Mouse (Mus musculus) cerebellum, adult 2 months (tissue): ENCODE results near the gene Gm10375. TPM values are rescaled to one million over a fixed set of nuclear protein-coding genes. Genes with fewer than 3 reads are reported as not detected.
"Not testable (repeated sequence)": the region's sequence is repeated elsewhere in the genome, so short reads cannot be mapped to it uniquely, and the experiment has no call there.

Experiments used
- DNase-seq, 2 experiments: peaks; one replicate each; pipeline ENCODE4 v3.0.0; 2021
- H3K27ac ChIP-seq: fragments of 200-500 bp; 2 replicates; pipeline ENCODE4 v1.5.1; 2012; ENCODE audit warnings: low read length, control low read depth, inconsistent platforms; ENCODE audit not compliant: insufficient read depth
- H3K27me3 ChIP-seq: fragments of 200-500 bp; 2 replicates; pipeline ENCODE4 v1.6.1; 2012; ENCODE audit warnings: inconsistent platforms, mild to moderate bottlenecking, low read length, moderate library complexity; ENCODE audit not compliant: control insufficient read depth, insufficient read depth
- H3K4me1 ChIP-seq: fragments of 200-500 bp; 2 replicates; pipeline ENCODE4 v1.6.1; 2011; ENCODE audit warnings: low read length; ENCODE audit not compliant: control insufficient read depth, insufficient read depth
- H3K4me3 ChIP-seq: fragments of 200-500 bp; replicated peaks from 2 replicates; pipeline ENCODE3; 2011; ENCODE audit warnings: mild to moderate bottlenecking, low read depth, low read length, control low read depth; ENCODE audit not compliant: insufficient read depth
- WGBS: fragments of 180-500 bp; shearing (Covaris S2); methylation state at CpG from one replicate; pipeline ENCODE4 v1.1.7; 2018; 5-methylcytosine and 5-hydroxymethylcytosine counted together
- polyA plus RNA-seq: library from polyadenylated mRNA; depleted of rRNA; stranded (reverse); fragments of >200 nt; gene quantifications from 2 replicates; pipeline ENCODE4 v1.2.3, GENCODE M21; 2012; rRNA removed

Gene Gm10375
- polyA plus RNA-seq, result not detected in 2 replicates

DNA sequence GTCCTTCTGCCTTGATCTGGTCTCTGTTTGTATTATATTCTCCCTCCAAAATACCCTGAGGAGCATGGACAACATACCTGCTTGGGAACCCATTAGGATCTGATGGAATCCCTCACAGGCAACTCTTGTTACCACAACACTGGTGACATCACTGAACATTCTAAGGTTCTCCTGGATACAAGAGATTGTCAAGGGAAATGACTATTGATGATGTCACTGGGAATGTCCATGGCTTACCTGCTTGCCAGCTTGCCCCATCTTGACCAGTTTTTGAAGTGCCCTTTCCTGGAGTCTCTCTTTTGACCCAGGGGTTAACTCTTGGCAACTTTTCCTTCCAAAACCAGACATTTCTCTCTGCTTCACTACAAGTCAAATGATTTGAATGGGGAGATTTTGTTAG lies at the start of gene Gm10375:
Gene Gm10375, minus strand, starts transcription at position 101 of the 400 bp plus-strand sequence.
- H3K4me1 ChIP-seq, H3K4me3 ChIP-seq, H3K27ac ChIP-seq, H3K27me3 ChIP-seq, DNase-seq: not testable (repeated sequence)

GRCm38 (mm10) chr14:43579046-43579445 lies 28.8 kb downstream of the Gm10375 start, which contains the start of gene Gm17654:
Gm17654 (minus strand) TSS chr14:43579146.
- DNase-seq, H3K4me1 ChIP-seq, H3K27ac ChIP-seq, H3K27me3 ChIP-seq, H3K4me3 ChIP-seq: not testable (repeated sequence)
- WGBS, result 71% methylated on average over 1 of the region's 2 CpGs

- not testable (repeated sequence) for H3K27me3 ChIP-seq, H3K4me3 ChIP-seq, DNase-seq, H3K4me1 ChIP-seq, H3K27ac ChIP-seq
- WGBS, result 79% methylated on average over 4 of the region's 4 CpGs
Measured at GRCm38 (mm10) chr14:43577969-43578368, 29.8 kb downstream of the Gm10375 start.

Other genes starting within 250 kb of the Gm10375 start
- not detected in 2 replicates for gene Gm8138, start 191.7 kb downstream of the Gm10375 start, polyA plus RNA-seq
- gene Gm5799, start 64.4 kb downstream of the Gm10375 start, polyA plus RNA-seq, result not detected in 2 replicates
- gene Gm17654, start 28.9 kb downstream of the Gm10375 start, polyA plus RNA-seq, result not detected in 2 replicates
- not detected in 2 replicates for gene Gm8165, start 69.2 kb upstream of the Gm10375 start, polyA plus RNA-seq
- 0.10 and 0.46 TPM in 2 replicates for gene Gm7324, start 89.8 kb upstream of the Gm10375 start, polyA plus RNA-seq
- not detected in 2 replicates for gene Gm16506, start 119.5 kb upstream of the Gm10375 start, polyA plus RNA-seq
- not detected in 2 replicates for gene Gm6526, start 139.9 kb upstream of the Gm10375 start, polyA plus RNA-seq
- gene Gm8180, start 176.7 kb upstream of the Gm10375 start, polyA plus RNA-seq, result not detected in 2 replicates